In genomic region chr7:127272566-127272965, GRCm38 (mm10) we compare ENCODE assay signal across 8 mouse cellular contexts. TPM values are rescaled to one million over a fixed set of nuclear protein-coding genes. Genes with fewer than 3 reads are reported as not detected.
DNase-seq lines count a peak whose midpoint lies in the region; ATAC-seq and TF ChIP-seq lines count a peak whose summit lies in the region.

No protein-coding gene starts in this region.

- no peak for ATAC-seq in heart, embryonic 15.5 days (replicated peaks; ENCODE audit: insufficient number of reproducible peaks, insufficient read depth, low FRiP score, low read depth)
- ATAC-seq in hindbrain, embryonic 12.5 days (ENCODE audit: low FRiP score) = no peak
- no peak for ATAC-seq in midbrain, embryonic 12.5 days (ENCODE audit: low FRiP score, low read depth)
- no peak for ATAC-seq in megakaryocyte progenitor cell, adult 5-6 weeks (replicated peaks; ENCODE audit: poor library complexity)
- no peak for ATAC-seq in monocyte, adult 5-6 weeks (replicated peaks; ENCODE audit: insufficient number of reproducible peaks, low FRiP score, low TSS enrichment, poor library complexity, severe bottlenecking)

- no peak overlapping the region for H3K27ac ChIP-seq in heart, embryonic 15.5 days
- H3K27ac ChIP-seq in bone marrow macrophage, adult 2 months (ENCODE audit: insufficient read depth, low read depth, low read length) = no peak overlapping the region
- no peak overlapping the region for H3K27ac ChIP-seq in hindbrain, embryonic 12.5 days
- no peak overlapping the region for H3K27ac ChIP-seq in midbrain, embryonic 12.5 days (replicated peaks)

- intact Hi-C loops in heart, postnatal 14 days (cut with DNase I) = no loop called here

- no peak overlapping the region for H3K9ac ChIP-seq in heart, embryonic 15.5 days
- no peak overlapping the region for H3K9ac ChIP-seq in hindbrain, embryonic 12.5 days
- H3K9ac ChIP-seq in midbrain, embryonic 12.5 days (replicated peaks) = no peak overlapping the region

- no peaks in the 10 kb centered on the region for H3K27me3 ChIP-seq in heart, embryonic 15.5 days
- no peaks in the 10 kb centered on the region for H3K27me3 ChIP-seq in hindbrain, embryonic 12.5 days
- H3K27me3 ChIP-seq in midbrain, embryonic 12.5 days = no peaks in the 10 kb centered on the region

- no peak for DNase-seq in heart, postnatal 14 days
- DNase-seq in gastrocnemius, postnatal 10 days = no peak

- no peak for TF ChIP-seq POLR2A in bone marrow macrophage, adult 2 months (IDR thresholded peaks at IDR 0.05; ENCODE audit: borderline replicate concordance, low read depth, low read length)

- H3K4me2 ChIP-seq in heart, embryonic 15.5 days = peak overlapping the region; percentile 90
- peak overlapping the region; percentile 94 for H3K4me2 ChIP-seq in hindbrain, embryonic 12.5 days (replicated peaks)
- peak overlapping the region; percentile 94 for H3K4me2 ChIP-seq in midbrain, embryonic 12.5 days (replicated peaks)

- H3K36me3 ChIP-seq in heart, embryonic 15.5 days = peaks cover 15% of the 10 kb centered on the region
- H3K36me3 ChIP-seq in hindbrain, embryonic 12.5 days = peaks cover 18% of the 10 kb centered on the region
- H3K36me3 ChIP-seq in midbrain, embryonic 12.5 days = peaks cover 16% of the 10 kb centered on the region

- 92% methylated on average over 15 of the region's 15 CpGs for WGBS in heart, embryonic 15.5 days
- 93% methylated on average over 15 of the region's 15 CpGs for WGBS in hindbrain, embryonic 12.5 days
- 97% methylated on average over 15 of the region's 15 CpGs for WGBS in midbrain, embryonic 12.5 days

- peak overlapping the region; percentile 87 for H3K4me3 ChIP-seq in heart, embryonic 15.5 days
- peak overlapping the region; percentile 77 for H3K4me3 ChIP-seq in bone marrow macrophage, adult 2 months (ENCODE audit: insufficient read depth, low read length)
- peak overlapping the region; percentile 76 for H3K4me3 ChIP-seq in hindbrain, embryonic 12.5 days
- peak overlapping the region; percentile 84; the same call in 1 of the 2 replicates for H3K4me3 ChIP-seq in midbrain, embryonic 12.5 days

- H3K9me3 ChIP-seq in heart, embryonic 15.5 days (replicated peaks) = no peaks in the 10 kb centered on the region
- H3K9me3 ChIP-seq in hindbrain, embryonic 12.5 days (replicated peaks) = no peaks in the 10 kb centered on the region
- 0 out of 2 replicates have a peak, but pooled peaks cover 5% of the 10 kb centered on the region for H3K9me3 ChIP-seq in midbrain, embryonic 12.5 days

- TF ChIP-seq CTCF in bone marrow macrophage, adult 2 months (IDR thresholded peaks at IDR 0.05; ENCODE audit: low read depth, low read length) = no peak

- peaks cover 16% of the 10 kb centered on the region for H3K4me1 ChIP-seq in heart, embryonic 15.5 days (replicated peaks)
- H3K4me1 ChIP-seq in bone marrow macrophage, adult 2 months (ENCODE audit: control insufficient read depth, insufficient read depth, low read length) = peaks cover 38% of the 10 kb centered on the region
- peaks cover 18% of the 10 kb centered on the region for H3K4me1 ChIP-seq in hindbrain, embryonic 12.5 days
- H3K4me1 ChIP-seq in midbrain, embryonic 12.5 days = peaks cover 17% of the 10 kb centered on the region

RNA-seq across cellular contexts. Expression of gene Sephs2, which starts 1.3 kb away (rescaled TPM):
- 51.9 and 54.8 TPM in 2 replicates for polyA plus RNA-seq in heart, embryonic 15.5 days (2015; fragmentation: Nextera tagmentation; extraction: Ambion mirVana)
- total RNA-seq in heart, postnatal 14 days (2021) = 10 to 100 TPM; 29.3 to 30.2 TPM
- 72.2 and 77.0 TPM in 2 replicates for polyA plus RNA-seq in bone marrow macrophage, adult 2 months (2012; ENCODE audit: insufficient read depth, insufficient read length, missing spikeins)
- polyA plus RNA-seq in hindbrain, embryonic 12.5 days (2016; fragmentation: Nextera tagmentation; extraction: Ambion mirVana) = 66.5 and 69.3 TPM in 2 replicates
- 71.4 and 72.7 TPM in 2 replicates for polyA plus RNA-seq in midbrain, embryonic 12.5 days (2016; fragmentation: Nextera tagmentation; extraction: Ambion mirVana)
- total RNA-seq in megakaryocyte progenitor cell, adult 5-6 weeks (2015) = 63.9 and 74.4 TPM in 2 replicates
- 161 and 168 TPM in 2 replicates for total RNA-seq in megakaryocyte progenitor cell, adult 5-6 weeks (2017)
- total RNA-seq in monocyte, adult 5-6 weeks (2017) = 139 to 200 TPM (median 191 TPM) in 3 replicates
- total RNA-seq in gastrocnemius, postnatal 10 days (2021) = 10 to 100 TPM; 19.5 to 20.5 TPM

RNA-seq across cellular contexts. Expression of gene Dctpp1, which starts 12.1 kb away (rescaled TPM):
- polyA plus RNA-seq in heart, embryonic 15.5 days (2015; fragmentation: Nextera tagmentation; extraction: Ambion mirVana) = 134 and 135 TPM in 2 replicates
- total RNA-seq in heart, postnatal 14 days (2021) = 10 to 100 TPM; 38.4 to 46.7 TPM
- 25.6 and 27.3 TPM in 2 replicates for polyA plus RNA-seq in bone marrow macrophage, adult 2 months (2012; ENCODE audit: insufficient read depth, insufficient read length, missing spikeins)
- 123 and 147 TPM in 2 replicates for polyA plus RNA-seq in hindbrain, embryonic 12.5 days (2016; fragmentation: Nextera tagmentation; extraction: Ambion mirVana)
- 165 and 174 TPM in 2 replicates for polyA plus RNA-seq in midbrain, embryonic 12.5 days (2016; fragmentation: Nextera tagmentation; extraction: Ambion mirVana)
- 92.7 and 106 TPM in 2 replicates for total RNA-seq in megakaryocyte progenitor cell, adult 5-6 weeks (2015)
- 62.4 and 63.5 TPM in 2 replicates for total RNA-seq in megakaryocyte progenitor cell, adult 5-6 weeks (2017)
- 9.6 to 13.3 TPM (median 9.9 TPM) in 3 replicates for total RNA-seq in monocyte, adult 5-6 weeks (2017)
- 10 to 100 TPM; 33.9 to 38.6 TPM for total RNA-seq in gastrocnemius, postnatal 10 days (2021)

RNA-seq across cellular contexts. Expression of gene Itgal, which starts 23.5 kb away (rescaled TPM):
- 1.3 and 5.1 TPM in 2 replicates for polyA plus RNA-seq in heart, embryonic 15.5 days (2015; fragmentation: Nextera tagmentation; extraction: Ambion mirVana)
- 1 to 10 TPM; 2.0 to 5.7 TPM for total RNA-seq in heart, postnatal 14 days (2021)
- polyA plus RNA-seq in bone marrow macrophage, adult 2 months (2012; ENCODE audit: insufficient read depth, insufficient read length, missing spikeins) = 42.3 and 49.7 TPM in 2 replicates
- 0.46 and 0.52 TPM in 2 replicates for polyA plus RNA-seq in hindbrain, embryonic 12.5 days (2016; fragmentation: Nextera tagmentation; extraction: Ambion mirVana)
- 0.46 and 0.52 TPM in 2 replicates for polyA plus RNA-seq in midbrain, embryonic 12.5 days (2016; fragmentation: Nextera tagmentation; extraction: Ambion mirVana)
- 50.3 and 53.6 TPM in 2 replicates for total RNA-seq in megakaryocyte progenitor cell, adult 5-6 weeks (2015)
- 21.4 and 23.8 TPM in 2 replicates for total RNA-seq in megakaryocyte progenitor cell, adult 5-6 weeks (2017)
- 218 to 515 TPM (median 322 TPM) in 3 replicates for total RNA-seq in monocyte, adult 5-6 weeks (2017)
- 1 to 10 TPM in 1 of 2 experiments, under 1 TPM in 1; 0.75 to 1.5 TPM for total RNA-seq in gastrocnemius, postnatal 10 days (2021)

RNA-seq across cellular contexts. Expression of gene Zfp771, which starts 28.5 kb away (rescaled TPM):
- 32.0 and 38.8 TPM in 2 replicates for polyA plus RNA-seq in heart, embryonic 15.5 days (2015; fragmentation: Nextera tagmentation; extraction: Ambion mirVana)
- 10 to 100 TPM; 17.8 to 21.3 TPM for total RNA-seq in heart, postnatal 14 days (2021)
- polyA plus RNA-seq in bone marrow macrophage, adult 2 months (2012; ENCODE audit: insufficient read depth, insufficient read length, missing spikeins) = 10.9 and 12.4 TPM in 2 replicates
- 61.3 and 62.8 TPM in 2 replicates for polyA plus RNA-seq in hindbrain, embryonic 12.5 days (2016; fragmentation: Nextera tagmentation; extraction: Ambion mirVana)
- 55.0 and 62.0 TPM in 2 replicates for polyA plus RNA-seq in midbrain, embryonic 12.5 days (2016; fragmentation: Nextera tagmentation; extraction: Ambion mirVana)
- 3.4 and 3.5 TPM in 2 replicates for total RNA-seq in megakaryocyte progenitor cell, adult 5-6 weeks (2015)
- total RNA-seq in megakaryocyte progenitor cell, adult 5-6 weeks (2017) = 2.7 and 8.0 TPM in 2 replicates
- 0.57 to 3.9 TPM (median 2.9 TPM) in 3 replicates for total RNA-seq in monocyte, adult 5-6 weeks (2017)
- total RNA-seq in gastrocnemius, postnatal 10 days (2021) = 10 to 100 TPM; 18.6 to 20.9 TPM

RNA-seq across cellular contexts. Expression of gene Sept1, which starts 39.6 kb away (rescaled TPM):
- polyA plus RNA-seq in heart, embryonic 15.5 days (2015; fragmentation: Nextera tagmentation; extraction: Ambion mirVana) = 22.8 and 33.9 TPM in 2 replicates
- 10 to 100 TPM in 1 of 2 experiments, 1 to 10 TPM in 1; 7.5 to 18.8 TPM for total RNA-seq in heart, postnatal 14 days (2021)
- polyA plus RNA-seq in bone marrow macrophage, adult 2 months (2012; ENCODE audit: insufficient read depth, insufficient read length, missing spikeins) = 2.9 and 5.8 TPM in 2 replicates
- polyA plus RNA-seq in hindbrain, embryonic 12.5 days (2016; fragmentation: Nextera tagmentation; extraction: Ambion mirVana) = 32.7 and 33.2 TPM in 2 replicates
- 38.6 and 41.1 TPM in 2 replicates for polyA plus RNA-seq in midbrain, embryonic 12.5 days (2016; fragmentation: Nextera tagmentation; extraction: Ambion mirVana)
- 27.0 and 38.6 TPM in 2 replicates for total RNA-seq in megakaryocyte progenitor cell, adult 5-6 weeks (2015)
- 21.7 and 35.4 TPM in 2 replicates for total RNA-seq in megakaryocyte progenitor cell, adult 5-6 weeks (2017)
- 117 to 359 TPM (median 130 TPM) in 3 replicates for total RNA-seq in monocyte, adult 5-6 weeks (2017)
- 1 to 10 TPM; 6.9 to 7.5 TPM for total RNA-seq in gastrocnemius, postnatal 10 days (2021)
